Mouse (Mus musculus) heart, adult 2 months (tissue): ENCODE measurements around the gene Xrcc5.

ENCODE experiments used
- EP300 ChIP-seq: fragments of 200-500 bp; IDR thresholded peaks from 2 replicates; pipeline ENCODE4 v1.6.1; 2011; ENCODE audit warnings: low read depth, low read length, control low read depth; ENCODE audit not compliant: insufficient read depth
- POLR2A ChIP-seq: fragments of 200-500 bp; IDR thresholded peaks from 2 replicates; pipeline ENCODE4 v1.6.1; 2011; ENCODE audit warnings: mild to moderate bottlenecking, low read depth, low read length, control low read depth; ENCODE audit not compliant: insufficient read depth

DNA sequence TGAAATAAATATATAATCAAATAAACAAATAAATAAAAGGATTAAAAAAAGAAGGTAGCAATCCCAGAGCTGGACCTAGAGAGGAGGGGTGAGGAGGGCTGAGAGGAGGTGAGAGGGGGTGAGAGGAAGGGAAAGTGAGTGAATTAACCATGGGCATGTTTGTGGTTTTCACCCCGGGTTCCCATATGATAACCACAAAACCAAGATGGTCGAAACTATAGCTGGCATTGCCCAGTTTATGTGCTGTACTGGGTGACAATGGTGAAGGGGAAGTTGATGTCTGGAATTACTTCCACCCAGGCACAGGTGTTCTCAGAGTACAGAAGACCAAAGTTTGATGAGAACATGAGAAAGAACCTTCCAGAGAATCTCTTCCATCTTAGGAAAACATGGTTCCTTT, 52.2 kb downstream of the Xrcc5 start:
- no peak for TF ChIP-seq EP300
- TF ChIP-seq POLR2A = no peak
